Mouse (Mus musculus): ENCODE results near the gene Pex11b.
"Not testable (repeated sequence)": the region's sequence is repeated elsewhere in the genome, so short reads cannot be mapped to it uniquely, and the experiment has no call there.

Gene Pex11b

GRCm38 (mm10) chr3:96673514-96673913, 38.3 kb downstream of the Pex11b start:
- no peak for DNase-seq (ENCODE audit: low read depth in 1 of 2, low spot score in 2 of 2)

GRCm38 (mm10) chr3:96674442-96674841, 39.3 kb downstream of the Pex11b start:
- no peak for DNase-seq (ENCODE audit: low read depth in 1 of 2, low spot score in 2 of 2)

- no peak for DNase-seq (ENCODE audit: low read depth in 1 of 2, low spot score in 2 of 2)
Observed at GRCm38 (mm10) chr3:96675171-96675570, 40.0 kb downstream of the Pex11b start.

GRCm38 (mm10) chr3:96675690-96676089, 40.5 kb downstream of the Pex11b start:
- no peak for DNase-seq (ENCODE audit: low read depth in 1 of 2, low spot score in 2 of 2)

- DNase-seq (ENCODE audit: low read depth in 1 of 2, low spot score in 2 of 2), result no peak
Observed at GRCm38 (mm10) chr3:96678456-96678855, 43.3 kb downstream of the Pex11b start.

GRCm38 (mm10) chr3:96679159-96679674, 44.0 kb downstream of the Pex11b start:
- DNase-seq (ENCODE audit: low read depth in 1 of 2, low spot score in 2 of 2), result no peak

GRCm38 (mm10) chr3:96680269-96680956, 45.2 kb downstream of the Pex11b start:
- DNase-seq (ENCODE audit: low read depth in 1 of 2, low spot score in 2 of 2), result no peak

- no peak for DNase-seq (ENCODE audit: low read depth in 1 of 2, low spot score in 2 of 2)
Observed at GRCm38 (mm10) chr3:96683496-96683895, 48.3 kb downstream of the Pex11b start.

- DNase-seq (ENCODE audit: low read depth in 1 of 2, low spot score in 2 of 2), result no peak
Observed at GRCm38 (mm10) chr3:96684151-96684821, 49.1 kb downstream of the Pex11b start.

- DNase-seq (ENCODE audit: low read depth in 1 of 2, low spot score in 2 of 2), result no peak
Observed at GRCm38 (mm10) chr3:96684822-96685156, 49.6 kb downstream of the Pex11b start.

- DNase-seq (ENCODE audit: low read depth in 1 of 2, low spot score in 2 of 2), result not testable (repeated sequence)
Observed at GRCm38 (mm10) chr3:96686057-96686456, 50.9 kb downstream of the Pex11b start.

GRCm38 (mm10) chr3:96688854-96689253, 53.7 kb downstream of the Pex11b start:
- no peak for DNase-seq (ENCODE audit: low read depth in 1 of 2, low spot score in 2 of 2)

GRCm38 (mm10) chr3:96690298-96690697, 55.1 kb downstream of the Pex11b start:
- DNase-seq (ENCODE audit: low read depth in 1 of 2, low spot score in 2 of 2), result no peak

GRCm38 (mm10) chr3:96692506-96692905, 57.3 kb downstream of the Pex11b start:
- no peak for DNase-seq (ENCODE audit: low read depth in 1 of 2, low spot score in 2 of 2)

- DNase-seq (ENCODE audit: low read depth in 1 of 2, low spot score in 2 of 2), result no peak
Observed at GRCm38 (mm10) chr3:96693579-96693978, 58.4 kb downstream of the Pex11b start.
